ENCODE assay signal across 24 mouse cellular contexts in the genomic region with DNA sequence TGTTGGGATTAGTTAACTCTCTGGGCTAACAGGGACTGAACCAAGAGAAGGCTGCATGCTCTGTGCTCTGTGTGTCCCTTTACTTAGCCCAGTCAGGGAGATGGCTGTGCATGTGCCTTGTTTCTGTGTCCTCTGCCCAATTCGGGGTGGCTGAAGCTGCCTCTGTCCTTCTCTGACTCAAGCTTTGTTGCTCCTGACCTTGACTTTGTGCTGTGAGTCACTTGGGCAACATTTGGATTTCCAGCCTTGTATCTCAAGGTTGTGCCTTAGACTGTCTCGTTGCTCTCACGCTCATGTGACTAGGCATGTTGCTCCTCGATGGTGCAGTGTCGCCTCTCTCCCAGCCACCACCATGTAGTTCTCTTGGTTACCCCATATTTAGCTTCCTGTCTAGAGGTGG. TPM values are rescaled to one million over a fixed set of nuclear protein-coding genes. Genes with fewer than 3 reads are reported as not detected.
A peak's percentile ranks its signal among the peaks of the same experiment; 100 is the strongest.
DNase-seq lines count a peak whose midpoint lies in the region; ATAC-seq and TF ChIP-seq lines count a peak whose summit lies in the region.
"Had no signal": no experiment of that assay in that cellular context is flagged by ENCODE, and none has a peak within 500 bp of the region (broad histone marks: within the 10 kb centered on the region; RNA-seq: fewer than 3 reads in every experiment).

No protein-coding gene starts in this region.

- WGBS in intestine, embryonic 14.5 days = 91% methylated on average over 5 of the region's 5 CpGs
- 87% methylated on average over 5 of the region's 5 CpGs for WGBS in intestine, embryonic 16.5 days

- no peak overlapping the region for H3K9ac ChIP-seq in intestine, embryonic 14.5 days (ENCODE audit: low read length)
- no peak overlapping the region for H3K9ac ChIP-seq in intestine, embryonic 16.5 days (ENCODE audit: low read depth, low read length)
- H3K9ac ChIP-seq: hindbrain, embryonic 13.5 days; limb, embryonic 13.5 days; midbrain, embryonic 15.5 days; neural tube, embryonic 13.5 days had no signal

- H3K4me2 ChIP-seq in intestine, embryonic 14.5 days (ENCODE audit: low read length) = no peak overlapping the region
- H3K4me2 ChIP-seq in intestine, embryonic 16.5 days (ENCODE audit: low read depth, low read length) = no peak overlapping the region
- H3K4me2 ChIP-seq in myocyte (ENCODE audit: low read depth) = peak overlapping the region; percentile 13
- H3K4me2 ChIP-seq: hindbrain, embryonic 13.5 days; limb, embryonic 13.5 days; midbrain, embryonic 15.5 days; neural tube, embryonic 13.5 days had no signal

- no peak for ATAC-seq in intestine, embryonic 14.5 days (replicated peaks; ENCODE audit: low FRiP score, low TSS enrichment, low read depth)
- no peak for ATAC-seq in intestine, embryonic 16.5 days
- ATAC-seq: forebrain, embryonic 14.5 days; midbrain, embryonic 15.5 days had no signal

- no peaks in the 10 kb centered on the region for H3K4me1 ChIP-seq in intestine, embryonic 14.5 days (replicated peaks; ENCODE audit: control insufficient read depth, insufficient read depth, low read length)
- peaks cover 10% of the 10 kb centered on the region for H3K4me1 ChIP-seq in intestine, embryonic 16.5 days (ENCODE audit: control insufficient read depth, insufficient read depth, low read length)

- H3K27me3 ChIP-seq in intestine, embryonic 14.5 days (replicated peaks; ENCODE audit: control insufficient read depth, insufficient read depth, low read length) = no peaks in the 10 kb centered on the region
- H3K27me3 ChIP-seq in intestine, embryonic 16.5 days (replicated peaks; ENCODE audit: control insufficient read depth, insufficient read depth, low read length) = no peaks in the 10 kb centered on the region
- H3K27me3 ChIP-seq in myocyte (ENCODE audit: control insufficient read depth, insufficient read depth, insufficient read length) = no peaks in the 10 kb centered on the region
- H3K27me3 ChIP-seq: hindbrain, embryonic 13.5 days; limb, embryonic 13.5 days; midbrain, embryonic 15.5 days; neural tube, embryonic 13.5 days had no signal

- peaks cover 18% of the 10 kb centered on the region for H3K79me2 ChIP-seq in myocyte (ENCODE audit: control insufficient read depth, insufficient read depth)

- no peak overlapping the region for H3ac ChIP-seq in myocyte (ENCODE audit: control insufficient read depth, insufficient read length)

- no peak overlapping the region for H3K4me3 ChIP-seq in intestine, embryonic 14.5 days (ENCODE audit: low read depth, low read length)
- H3K4me3 ChIP-seq in intestine, embryonic 16.5 days (ENCODE audit: low read length) = no peak overlapping the region
- H3K4me3 ChIP-seq in myocyte = no peak overlapping the region
- H3K4me3 ChIP-seq: hindbrain, embryonic 13.5 days; limb, embryonic 13.5 days; midbrain, embryonic 15.5 days; neural tube, embryonic 13.5 days had no signal

- TF ChIP-seq POLR2A in myocyte (IDR thresholded peaks at IDR 0.05; ENCODE audit: insufficient read length, low read depth) = no peak

- peaks cover 8% of the 10 kb centered on the region; the same call in 1 of the 2 replicates for H3K36me3 ChIP-seq in intestine, embryonic 14.5 days (ENCODE audit: control insufficient read depth, insufficient read depth, low read length)
- no peaks in the 10 kb centered on the region; the same call in 1 of the 2 replicates for H3K36me3 ChIP-seq in intestine, embryonic 16.5 days (ENCODE audit: control insufficient read depth, insufficient read depth, low read length)
- no peaks in the 10 kb centered on the region for H3K36me3 ChIP-seq in myocyte (ENCODE audit: control insufficient read depth, insufficient read depth)
- H3K36me3 ChIP-seq: limb, embryonic 13.5 days; midbrain, embryonic 15.5 days; neural tube, embryonic 13.5 days had no signal

- H3K9me3 ChIP-seq in intestine, embryonic 14.5 days (ENCODE audit: control insufficient read depth, low read length) = no peaks in the 10 kb centered on the region
- no peaks in the 10 kb centered on the region for H3K9me3 ChIP-seq in intestine, embryonic 16.5 days (ENCODE audit: control insufficient read depth, low read length)
- H3K9me3 ChIP-seq: hindbrain, embryonic 13.5 days; limb, embryonic 13.5 days; midbrain, embryonic 15.5 days; neural tube, embryonic 13.5 days had no signal

- H3K27ac ChIP-seq in intestine, embryonic 14.5 days (ENCODE audit: low read depth) = no peak overlapping the region
- no peak overlapping the region for H3K27ac ChIP-seq in intestine, embryonic 16.5 days (ENCODE audit: low read length)
- H3K27ac ChIP-seq: hindbrain, embryonic 13.5 days; limb, embryonic 13.5 days; midbrain, embryonic 15.5 days; neural tube, embryonic 13.5 days had no signal

- peak; percentile 41 for DNase-seq in intestine, embryonic 14.5 days (ENCODE audit: low spot score)
- peak; percentile 65 for DNase-seq in ovary, adult 18-20 months (ENCODE audit: low spot score)
- DNase-seq in ovary, postnatal 10 days (ENCODE audit: low spot score) = no peak
- peak; percentile 60 for DNase-seq in adrenal gland, postnatal 10 days
- DNase-seq in cerebellum, adult 8-10 months = no peak
- no peak for DNase-seq in kidney, postnatal 10 days
- DNase-seq: cerebellum, adult 9-10 months; heart, postnatal 36 days; kidney, adult 8-10 months; kidney, postnatal 14 days; layer of hippocampus, postnatal 36 days; lung, adult 18-20 months; lung, postnatal 14 days; right cerebral cortex, adult 18-20 months; right cerebral cortex, postnatal 4 days; thymus, adult 18-20 months; thymus, postnatal 36 days had no signal

TF ChIP-seq in myocyte, 11 proteins besides CTCF, POLR2A, EP300 and RAD21:
- no peak for TF ChIP-seq E2F4 (IDR thresholded peaks at IDR 0.05; ENCODE audit: insufficient read depth)
- TF ChIP-seq MYOG (IDR thresholded peaks at IDR 0.05; ENCODE audit: control insufficient read depth in 1 of 3, insufficient read depth in 1 of 3, insufficient read length in 2 of 3, low read depth in 2 of 3) = no peak
- no peak for TF ChIP-seq POLR2AphosphoS2 (IDR thresholded peaks at IDR 0.05; ENCODE audit: insufficient read length, low read depth)
- TF ChIP-seq MYOD1 (IDR thresholded peaks at IDR 0.05; ENCODE audit: control insufficient read depth in 1 of 3, insufficient read length in 2 of 3, low read depth in 2 of 3) = no peak
- no peak for TF ChIP-seq TCF3 (IDR thresholded peaks at IDR 0.05; ENCODE audit: insufficient read length, low read depth)
- no peak for TF ChIP-seq SRF (IDR thresholded peaks at IDR 0.05; ENCODE audit: control insufficient read depth, insufficient read length, low read depth)
- no peak for TF ChIP-seq MAX (IDR thresholded peaks at IDR 0.05; ENCODE audit: low read depth)
- no peak for TF ChIP-seq USF1 (IDR thresholded peaks at IDR 0.05; ENCODE audit: low read depth)
- TF ChIP-seq TCF12 (IDR thresholded peaks at IDR 0.05; ENCODE audit: insufficient read depth, poor library complexity, severe bottlenecking) = no peak
- no peak for TF ChIP-seq CEBPB (IDR thresholded peaks at IDR 0.05; ENCODE audit: insufficient read depth, poor library complexity, severe bottlenecking)
- TF ChIP-seq REST (IDR thresholded peaks at IDR 0.05; ENCODE audit: insufficient read depth, insufficient read length) = no peak

RNA-seq across cellular contexts. Expression of a gene that starts 27.3 kb away (rescaled TPM):
- 14.7 and 15.7 TPM in 2 replicates for polyA plus RNA-seq in intestine, embryonic 14.5 days (2014; fragmentation: Nextera tagmentation; extraction: Ambion mirVana)
- polyA plus RNA-seq in intestine, embryonic 16.5 days (2015; fragmentation: Nextera tagmentation; extraction: Ambion mirVana) = 12.5 and 17.2 TPM in 2 replicates
- total RNA-seq in adrenal gland, postnatal 10 days (2021) = 10 to 100 TPM; 22.3 to 24.7 TPM
- 5.2 TPM for polyA plus RNA-seq in myocyte (2012; fragmentation: generic; extraction: Trizol)

Comparison
In these comparisons a context has a peak if more than half of its experiments do, and no peak if none do; other contexts are left out.
1. DNase-seq: peak in intestine, embryonic 14.5 days (single experiment), ovary, adult 18-20 months (single experiment) and adrenal gland, postnatal 10 days (single experiment); none in ovary, postnatal 10 days (single experiment), cerebellum, adult 8-10 months (single experiment) and kidney, postnatal 10 days (single experiment).